Mouse (Mus musculus) thymus, adult 2 months (tissue): ENCODE measurements around the gene Pafah1b2.

Experiments used
- CTCF ChIP-seq: fragments of 200-500 bp; IDR thresholded peaks from 2 replicates; pipeline ENCODE4 v1.5.1; 2012; ENCODE audit warnings: mild to moderate bottlenecking, control low read depth, low read length, moderate library complexity, borderline replicate concordance; ENCODE audit not compliant: control insufficient read depth, poor library complexity, insufficient read depth; ENCODE audit errors: extremely low read depth
- POLR2A ChIP-seq: fragments of 200-500 bp; IDR thresholded peaks from 2 replicates; pipeline ENCODE4 v1.6.1; 2012; ENCODE audit warnings: mild to moderate bottlenecking, low read length, control low read depth, moderate library complexity; ENCODE audit not compliant: control insufficient read depth, poor library complexity, insufficient read depth; ENCODE audit errors: extremely low read depth

GRCm38 (mm10) chr9:46033058-46033457, 20.6 kb upstream of the Pafah1b2 start:
- no peak for TF ChIP-seq CTCF
- TF ChIP-seq POLR2A = no peak
